Mouse (Mus musculus) midbrain, postnatal 0 days (tissue): Measurements from ENCODE around the gene Rmdn3. TPM values are rescaled to one million over a fixed set of nuclear protein-coding genes. Genes with fewer than 3 reads are reported as not detected.

Experiments
- ATAC-seq: fragments of 200-750 bp; cut with Nextera tagmentation; 2 replicates; pipeline ENCODE4 v1.8.0; 2017; ENCODE audit warnings: moderate number of reproducible peaks, mild to moderate bottlenecking, moderate TSS enrichment, moderate library complexity; ENCODE audit not compliant: low FRiP score
- DNase-seq: peaks from one replicate; pipeline ENCODE4 v3.0.0-alpha.2; 2015; ENCODE audit warnings: low spot score
- H3K27ac ChIP-seq: fragments of 300-500 bp; sonication (generic); 2 replicates; pipeline ENCODE4 v1.5.1; 2014; ENCODE audit warnings: low read depth, mild to moderate bottlenecking, low read length, mixed read lengths
- H3K27me3 ChIP-seq: fragments of 300-500 bp; sonication (generic); 2 replicates; pipeline ENCODE4 v1.6.1; 2014; ENCODE audit warnings: low read length, control low read depth, mixed read lengths; ENCODE audit not compliant: insufficient read depth
- H3K36me3 ChIP-seq: fragments of 300-500 bp; sonication (generic); 2 replicates; pipeline ENCODE4 v1.6.1; 2014; ENCODE audit warnings: low read length, control low read depth, mixed read lengths; ENCODE audit not compliant: insufficient read depth
- H3K4me1 ChIP-seq: fragments of 300-500 bp; sonication (generic); 2 replicates; pipeline ENCODE4 v1.6.1; 2014; ENCODE audit warnings: mild to moderate bottlenecking, control low read depth, antibody characterized with exemption, low read length, mixed read lengths; ENCODE audit not compliant: insufficient read depth
- H3K4me2 ChIP-seq: fragments of 300-500 bp; sonication (generic); 2 replicates; pipeline ENCODE4 v1.6.1; 2014; ENCODE audit warnings: low read depth, mild to moderate bottlenecking, low read length, mixed read lengths; ENCODE audit not compliant: poor library complexity, severe bottlenecking
- H3K4me3 ChIP-seq: fragments of 300-500 bp; sonication (generic); 2 replicates; pipeline ENCODE4 v1.5.1; 2014; ENCODE audit warnings: low read depth, mild to moderate bottlenecking, low read length, moderate library complexity
- H3K9ac ChIP-seq: fragments of 300-500 bp; sonication (generic); replicated peaks from 2 replicates; pipeline ENCODE4 v1.6.1; 2014; ENCODE audit warnings: mild to moderate bottlenecking, low read length, moderate library complexity, mixed read lengths; ENCODE audit not compliant: poor library complexity, severe bottlenecking
- H3K9me3 ChIP-seq: fragments of 300-500 bp; sonication (generic); 2 replicates; pipeline ENCODE4 v1.6.1; 2016; ENCODE audit warnings: low read length, control low read depth
- CTCF ChIP-seq: IDR thresholded peaks from 2 replicates; pipeline ENCODE4 v1.5.1; 2016; ENCODE audit warnings: antibody characterized with exemption, mild to moderate bottlenecking
- WGBS: fragments of 180-500 bp; shearing (Covaris S2); extraction: QIAGEN DNeasy Blood & Tissue Kit; methylation state at CpG from one replicate; pipeline ENCODE4 v1.1.7; 2014; 5-methylcytosine and 5-hydroxymethylcytosine counted together
- polyA plus RNA-seq: library from polyadenylated mRNA; unstranded; fragments of >200 nt; fragmentation: Nextera tagmentation; extraction: Ambion mirVana; gene quantifications from 2 replicates; pipeline ENCODE4 v1.2.1, GENCODE M21; 2015
- total RNA-seq: library from RNA; depleted of rRNA; stranded (reverse); fragments of >200 nt; gene quantifications from 2 replicates; pipeline ENCODE4 v1.2.3, GENCODE M21; 2014

The Rmdn3 gene
- total and polyA plus RNA-seq, 2 experiments from 2014 or later = 34.8 to 43.1 TPM

GRCm38 (mm10) chr2:119176761-119177160, 19.9 kb upstream of the Rmdn3 start:
- Histone ChIP-seq H3K4me1 (no peaks in the 10 kb centered on the region), H3K27me3 (no peaks in the 10 kb centered on the region), H3K36me3 (peaks cover 43% of the 10 kb centered on the region), H3K9me3 (no peaks in the 10 kb centered on the region), H3K4me2 (no peak overlapping the region), H3K27ac (no peak overlapping the region), H3K4me3 (no peak overlapping the region), H3K9ac (no peak overlapping the region)
- 62% methylated on average over 3 of the region's 3 CpGs for WGBS
- 0 out of 2 replicates have a peak, but pooled peaks have one; percentile 7 for TF ChIP-seq CTCF
- DNase-seq (no peak), ATAC-seq (no peak)

- Histone ChIP-seq H3K9me3 (no peaks in the 10 kb centered on the region), H3K4me3 (no peak overlapping the region), H3K36me3 (peaks cover 39% of the 10 kb centered on the region), H3K4me1 (no peaks in the 10 kb centered on the region), H3K27ac (no peak overlapping the region), H3K4me2 (no peak overlapping the region), H3K27me3 (no peaks in the 10 kb centered on the region), H3K9ac (no peak overlapping the region)
- no peak for TF ChIP-seq CTCF
- no peak for DNase-seq
- WGBS = 72% methylated on average over 6 of the region's 6 CpGs
- ATAC-seq = no peak
Measured at GRCm38 (mm10) chr2:119175614-119176013, 18.8 kb upstream of the Rmdn3 start.

- ATAC-seq = no peak
- WGBS = 51% methylated on average over 14 of the region's 14 CpGs
Measured at GRCm38 (mm10) chr2:119174866-119175265, 18.0 kb upstream of the Rmdn3 start.

GRCm38 (mm10) chr2:119173991-119174651, 17.3 kb upstream of the Rmdn3 start, which contains the start of gene Gm14137:
Gm14137 (plus strand) TSS chr2:119174509.
- DNase-seq (peak; percentile 32), ATAC-seq (no peak)
- H3K36me3 ChIP-seq = peaks cover 24% of the 10 kb centered on the region
- no peak within 1 kb of the TSS for H3K4me2 ChIP-seq
- no peaks in the 10 kb centered on the region for H3K4me1 ChIP-seq
- no peak within 1 kb of the TSS for H3K27ac ChIP-seq
- WGBS = 47% methylated on average over 8 of the region's 8 CpGs
- no peak within 1 kb of the TSS for H3K9ac ChIP-seq
- H3K4me3 ChIP-seq = no peak within 1 kb of the TSS
- no peak for TF ChIP-seq CTCF
- H3K27me3 ChIP-seq = no peaks in the 10 kb centered on the region
- H3K9me3 ChIP-seq = no peaks in the 10 kb centered on the region

More at GRCm38 (mm10) chr2:119174866-119175265, 18.0 kb upstream of the Rmdn3 start:
- no peaks in the 10 kb centered on the region for H3K9me3 ChIP-seq
- no peak overlapping the region for H3K27ac ChIP-seq
- TF ChIP-seq CTCF = no peak
- H3K4me1 ChIP-seq = no peaks in the 10 kb centered on the region
- no peak overlapping the region for H3K4me2 ChIP-seq
- H3K27me3 ChIP-seq = no peaks in the 10 kb centered on the region
- no peak for DNase-seq
- H3K36me3 ChIP-seq = peaks cover 32% of the 10 kb centered on the region
- H3K4me3 ChIP-seq = no peak overlapping the region
- H3K9ac ChIP-seq = no peak overlapping the region

GRCm38 (mm10) chr2:119172862-119173576, 16.2 kb upstream of the Rmdn3 start:
- Histone ChIP-seq H3K27ac (no peak overlapping the region), H3K4me2 (no peak overlapping the region)
- DNase-seq = peak; percentile 57

GRCm38 (mm10) chr2:119172446-119172845, 15.6 kb upstream of the Rmdn3 start:
- no peak for DNase-seq
- Histone ChIP-seq H3K36me3 (peaks cover 9% of the 10 kb centered on the region), H3K27me3 (no peaks in the 10 kb centered on the region), H3K9ac (no peak overlapping the region), H3K27ac (no peak overlapping the region), H3K9me3 (no peaks in the 10 kb centered on the region), H3K4me3 (no peak overlapping the region), H3K4me1 (no peaks in the 10 kb centered on the region), H3K4me2 (no peak overlapping the region)
- no peak for ATAC-seq
- WGBS = 75% methylated on average over 7 of the region's 7 CpGs
- TF ChIP-seq CTCF = no peak

More at GRCm38 (mm10) chr2:119172862-119173576, 16.2 kb upstream of the Rmdn3 start:
- 20% methylated on average over 13 of the region's 13 CpGs for WGBS
- Histone ChIP-seq H3K9me3 (no peaks in the 10 kb centered on the region), H3K4me1 (no peaks in the 10 kb centered on the region), H3K36me3 (peaks cover 15% of the 10 kb centered on the region), H3K27me3 (no peaks in the 10 kb centered on the region), H3K9ac (no peak overlapping the region), H3K4me3 (no peak overlapping the region)
- no peak for ATAC-seq
- TF ChIP-seq CTCF = no peak
